Mouse (Mus musculus): Measurements from ENCODE around the gene Gm14308. TPM values are rescaled to one million over a fixed set of nuclear protein-coding genes. Genes with fewer than 3 reads are reported as not detected.

Gm14308 gene
- under 1 TPM in 1 of 2 experiments, not detected in 1; 0.40 TPM for total RNA-seq (2023)

GRCm38 (mm10) chr2:176636244-176636643 lies at the start of gene Gm14308:
TSS of gene Gm14308 (minus strand) at chr2:176636344.

GRCm38 (mm10) chr2:176670222-176670621 lies 34.1 kb upstream of the Gm14308 start, which contains the start of gene Zfp973:
TSS of gene Zfp973 (plus strand) at chr2:176670522.

Other genes starting within 250 kb of the Gm14308 start
- gene Gm14435, start 212.8 kb downstream of the Gm14308 start, total RNA-seq (2023): 1 to 10 TPM in 1 of 2 experiments, under 1 TPM in 1; 0.95 to 4.1 TPM
- gene Gm14434, start 149.6 kb downstream of the Gm14308 start, total RNA-seq (2023): not detected
- gene Zfp967, start 115.3 kb downstream of the Gm14308 start, total RNA-seq (2023): not detected
- gene Zfp973, start 34.2 kb upstream of the Gm14308 start, total RNA-seq (2023): 1 to 10 TPM; 1.2 to 1.8 TPM
- under 1 TPM; 0.57 to 0.64 TPM for gene Gm14305, start 72.0 kb upstream of the Gm14308 start, total RNA-seq (2023)
- under 1 TPM; 0.22 to 0.62 TPM for gene Gm14295, start 162.3 kb upstream of the Gm14308 start, total RNA-seq (2023)
- gene Gm14408, start 194.8 kb upstream of the Gm14308 start, total RNA-seq (2023): not detected